Mouse (Mus musculus): Measurements from ENCODE around the gene Morn1.
A peak's percentile ranks its signal among the peaks of the same experiment; 100 is the strongest.

Gene Morn1

GRCm38 (mm10) chr4:155158543-155158917 lies 72.2 kb downstream of the Morn1 start:
- no peak for DNase-seq (ENCODE audit: low spot score in 2 of 2)

GRCm38 (mm10) chr4:155162433-155163319 lies 76.3 kb downstream of the Morn1 start:
- no peak for DNase-seq (ENCODE audit: low spot score in 2 of 2)

GRCm38 (mm10) chr4:155163320-155163651 lies 76.9 kb downstream of the Morn1 start:
- no peak for DNase-seq (ENCODE audit: low spot score in 2 of 2)

- DNase-seq (ENCODE audit: low spot score in 2 of 2): no peak
Measured at GRCm38 (mm10) chr4:155163685-155164084, 77.3 kb downstream of the Morn1 start.

GRCm38 (mm10) chr4:155164550-155164949 lies 78.2 kb downstream of the Morn1 start:
- peak in 1 of 2 experiments; percentile 75 for DNase-seq (ENCODE audit: low spot score in 2 of 2)

GRCm38 (mm10) chr4:155165861-155166260 lies 79.5 kb downstream of the Morn1 start:
- no peak for DNase-seq (ENCODE audit: low spot score in 2 of 2)

GRCm38 (mm10) chr4:155168835-155169252 lies 82.5 kb downstream of the Morn1 start:
- DNase-seq (ENCODE audit: low spot score in 2 of 2): no peak

GRCm38 (mm10) chr4:155170614-155171212 lies 84.3 kb downstream of the Morn1 start:
- no peak for DNase-seq (ENCODE audit: low spot score in 2 of 2)

GRCm38 (mm10) chr4:155171961-155172533 lies 85.7 kb downstream of the Morn1 start:
- peak; percentile 68 to 76 for DNase-seq (ENCODE audit: low spot score in 2 of 2)

GRCm38 (mm10) chr4:155172909-155173821 lies 86.8 kb downstream of the Morn1 start:
- DNase-seq (ENCODE audit: low spot score in 2 of 2): peak; percentile 83 to 88

- DNase-seq (ENCODE audit: low spot score in 2 of 2): no peak
Measured at GRCm38 (mm10) chr4:155173822-155174785, 87.7 kb downstream of the Morn1 start.

GRCm38 (mm10) chr4:155176210-155176609 lies 89.8 kb downstream of the Morn1 start:
- no peak for DNase-seq (ENCODE audit: low spot score in 2 of 2)

GRCm38 (mm10) chr4:155178274-155178673 lies 91.9 kb downstream of the Morn1 start:
- peak; percentile 54 to 74 for DNase-seq (ENCODE audit: low spot score in 2 of 2)

GRCm38 (mm10) chr4:155178981-155179512 lies 92.7 kb downstream of the Morn1 start:
- no peak for DNase-seq (ENCODE audit: low spot score in 2 of 2)

- DNase-seq (ENCODE audit: low spot score in 2 of 2): no peak
Measured at GRCm38 (mm10) chr4:155183201-155183600, 96.8 kb downstream of the Morn1 start.

GRCm38 (mm10) chr4:155184248-155185070 lies 98.1 kb downstream of the Morn1 start:
- DNase-seq (ENCODE audit: low spot score in 2 of 2): no peak

GRCm38 (mm10) chr4:155185845-155186244 lies 99.5 kb downstream of the Morn1 start:
- no peak for DNase-seq (ENCODE audit: low spot score in 2 of 2)

GRCm38 (mm10) chr4:155187192-155187674 lies 100.9 kb downstream of the Morn1 start:
- no peak for DNase-seq (ENCODE audit: low spot score in 2 of 2)

GRCm38 (mm10) chr4:155188341-155188740 lies 102.0 kb downstream of the Morn1 start:
- DNase-seq (ENCODE audit: low spot score in 2 of 2): no peak
